Mouse (Mus musculus) A20 (cell line): Measurements from ENCODE around the gene Snx29.
A peak's percentile ranks its signal among the peaks of the same experiment; 100 is the strongest.

Source experiments
- DNase-seq: peaks from one replicate; pipeline ENCODE4 v3.0.0-alpha.2; 2011; ENCODE audit warnings: low read depth, low spot score

Snx29 gene

GRCm38 (mm10) chr16:11589336-11589735 is 266.6 kb downstream of the Snx29 start:
- DNase-seq = no peak

GRCm38 (mm10) chr16:11589782-11590695 is 267.3 kb downstream of the Snx29 start:
- DNase-seq = no peak

- no peak for DNase-seq
These were observed 273.9 kb downstream of the Snx29 start for GRCm38 (mm10) chr16:11596599-11596998.

GRCm38 (mm10) chr16:11597769-11598168 is 275.1 kb downstream of the Snx29 start:
- DNase-seq = no peak

DNA sequence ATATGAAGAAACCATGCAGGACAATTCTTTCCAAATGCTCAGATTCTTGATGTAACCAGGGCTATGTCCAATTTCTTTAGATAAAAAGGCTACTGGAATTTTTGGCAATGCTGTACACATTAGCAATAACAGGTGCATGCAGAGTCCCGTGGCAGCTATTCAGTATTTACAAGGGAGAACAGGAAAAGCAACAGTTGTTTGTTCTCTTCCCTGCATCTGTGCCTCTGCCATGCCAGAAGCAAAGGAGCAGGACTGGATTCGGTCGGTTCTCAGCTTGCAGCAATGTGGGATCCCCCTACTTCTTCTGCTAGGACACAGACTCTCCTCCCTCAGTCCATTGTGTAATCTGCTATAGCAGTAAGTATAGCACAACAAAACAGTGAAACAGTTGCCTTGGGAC is 276.8 kb downstream of the Snx29 start:
- DNase-seq = no peak

GRCm38 (mm10) chr16:11601336-11602082 is 278.8 kb downstream of the Snx29 start:
- peak; percentile 3 for DNase-seq

DNA sequence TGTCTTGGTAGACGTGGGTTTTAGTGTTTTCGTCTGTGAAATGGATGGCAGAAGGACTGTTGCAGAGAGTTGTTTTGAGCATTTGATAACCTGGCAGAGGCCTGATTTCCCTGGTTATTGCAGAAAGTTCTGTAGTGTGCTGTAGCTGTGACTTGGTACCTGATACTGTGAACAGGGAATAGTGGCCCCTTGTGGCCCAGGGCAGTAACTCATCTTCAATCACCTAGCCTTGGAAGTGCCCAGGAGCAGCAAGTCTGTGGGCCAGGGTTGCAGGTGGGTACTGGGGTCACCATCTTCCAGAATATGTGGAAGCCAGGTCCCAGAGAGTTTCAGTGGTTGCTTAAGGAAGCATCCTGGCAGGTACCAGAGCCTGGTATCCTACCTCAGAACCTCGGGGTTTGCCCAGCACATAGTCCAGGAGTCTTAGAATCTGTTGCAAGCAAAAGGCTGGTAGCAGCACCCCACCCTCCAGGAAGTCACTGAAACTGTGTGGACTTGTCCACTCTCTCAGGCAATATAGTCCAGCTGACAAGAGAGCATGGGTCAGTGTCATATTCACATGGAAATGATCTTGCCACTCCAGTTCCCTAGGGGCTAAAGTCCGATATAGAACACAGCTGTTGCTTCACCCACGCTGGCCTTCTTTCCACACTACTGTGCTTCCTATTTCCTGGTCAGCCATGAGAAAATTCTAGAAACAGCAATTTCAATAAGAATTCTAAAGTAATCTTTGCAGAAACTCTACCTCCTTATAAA is 281.1 kb downstream of the Snx29 start:
- peak; percentile 55 for DNase-seq

DNA sequence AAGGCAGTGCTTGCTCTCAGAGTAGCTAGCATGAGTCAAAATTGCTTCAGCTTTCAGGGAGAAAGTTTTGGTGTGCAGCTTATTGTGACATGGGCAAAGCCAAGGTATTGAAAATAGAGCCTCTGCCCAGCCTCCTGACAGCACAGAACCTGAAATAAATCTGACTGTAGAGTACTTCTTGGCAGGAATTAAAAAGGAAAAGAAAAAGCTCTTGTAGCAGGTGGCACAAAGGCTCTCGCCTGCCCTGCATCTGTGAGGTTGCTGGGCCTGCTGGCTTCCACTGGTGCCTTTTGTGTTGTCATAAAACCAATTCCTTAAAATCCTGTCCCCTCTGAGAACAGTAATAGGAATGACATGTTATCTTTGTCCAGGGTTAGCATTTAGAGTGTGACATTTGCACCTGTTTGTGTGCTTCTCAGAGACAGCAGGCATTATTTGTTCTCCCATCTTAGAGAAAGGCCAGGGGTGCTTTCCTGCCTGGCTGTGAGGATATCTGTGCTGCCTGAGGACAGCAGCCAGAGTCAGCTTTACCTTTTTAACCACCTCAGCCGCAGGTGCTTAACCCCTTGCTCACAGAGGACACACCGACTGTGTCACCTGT is 289.9 kb downstream of the Snx29 start:
- DNase-seq = no peak

DNA sequence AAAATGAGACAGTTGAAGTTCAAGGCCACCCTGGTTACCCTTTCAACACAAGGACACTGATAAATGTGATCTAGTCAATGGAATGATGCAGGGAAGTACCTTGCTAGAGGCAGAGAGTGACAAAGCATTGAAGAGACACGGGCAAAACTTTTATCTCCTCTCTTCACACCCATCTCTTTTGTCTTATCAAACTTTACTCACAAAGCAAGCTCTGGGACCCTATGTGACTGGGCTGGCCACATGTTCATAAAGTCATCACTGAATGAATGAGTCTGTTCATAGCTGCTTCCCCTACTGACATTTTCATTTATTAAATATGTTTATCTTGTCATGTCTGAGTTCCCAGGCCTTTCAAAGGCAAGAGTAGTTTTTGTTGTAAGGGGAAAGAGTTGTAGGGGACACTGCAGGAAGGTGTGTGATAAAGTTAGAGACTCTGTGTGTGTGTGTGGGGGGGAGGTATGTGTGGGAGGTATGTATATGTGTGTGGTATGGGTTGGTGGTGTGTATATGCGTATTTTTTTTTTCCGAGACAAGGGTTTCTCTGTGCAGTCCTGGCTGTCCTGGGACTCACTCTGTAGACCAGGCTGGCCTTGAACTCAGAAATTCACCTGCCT is 291.8 kb downstream of the Snx29 start:
- no peak for DNase-seq

GRCm38 (mm10) chr16:11615633-11616032 is 292.9 kb downstream of the Snx29 start:
- no peak for DNase-seq

DNA sequence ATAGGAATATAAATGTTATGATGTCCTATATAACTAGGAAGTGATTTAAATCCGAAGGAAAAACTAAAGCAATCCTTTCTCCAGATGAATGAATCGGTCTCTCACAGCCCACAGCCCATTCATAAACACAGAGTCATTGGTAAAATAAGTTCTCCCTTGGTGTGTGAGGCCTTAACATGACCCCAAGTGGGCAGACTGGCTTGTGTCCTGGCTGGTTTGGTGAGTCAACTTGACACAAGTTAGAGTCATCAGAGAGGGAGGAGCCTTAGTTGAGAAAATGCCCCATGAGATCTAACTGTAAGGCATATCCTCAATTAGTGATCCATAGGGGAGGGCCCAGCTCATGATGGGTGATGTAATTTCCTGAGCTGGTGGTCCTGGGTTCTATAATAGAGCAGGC is 297.2 kb downstream of the Snx29 start:
- DNase-seq = no peak

- DNase-seq = no peak
These were observed 298.3 kb downstream of the Snx29 start for GRCm38 (mm10) chr16:11621042-11621441.

DNA sequence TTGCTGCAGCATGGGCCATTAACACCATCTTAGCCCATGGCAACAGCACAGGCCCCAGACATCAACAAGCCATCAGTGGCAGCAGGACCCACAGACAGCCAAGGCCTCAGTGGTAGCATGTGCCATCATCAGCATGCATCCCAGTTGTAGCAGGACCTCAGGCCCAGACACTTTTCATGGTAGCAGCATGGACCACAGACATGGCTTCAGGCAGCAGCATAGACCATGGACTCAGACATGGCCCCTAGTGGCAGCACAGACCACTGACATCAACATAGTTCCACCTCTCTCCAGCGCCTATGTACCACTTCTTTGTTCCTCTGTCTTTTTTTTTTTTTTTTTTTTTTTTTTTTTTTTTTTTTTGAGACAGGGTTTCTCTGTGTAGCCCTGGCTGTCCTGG is 299.0 kb downstream of the Snx29 start:
- DNase-seq = no peak

DNA sequence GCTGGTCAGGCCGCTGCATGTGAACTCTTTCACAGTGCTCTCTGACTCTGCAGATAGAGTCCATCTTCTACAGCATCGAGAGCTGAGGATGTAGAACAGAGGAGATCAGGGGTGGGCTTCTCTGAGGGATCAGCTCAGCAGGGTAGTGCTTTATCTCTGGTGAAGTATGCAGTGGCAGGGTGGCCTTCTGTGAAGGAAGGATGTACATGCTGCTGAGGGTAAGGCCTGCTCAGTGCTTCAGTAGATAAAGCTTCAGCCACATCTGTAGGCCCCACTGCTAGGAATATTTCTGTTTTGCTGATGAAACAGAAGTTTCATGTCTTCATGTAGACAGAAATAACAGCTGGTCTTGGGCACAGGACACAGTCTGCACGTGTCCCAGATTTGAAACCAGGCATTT is 300.3 kb downstream of the Snx29 start:
- DNase-seq = no peak

- no peak for DNase-seq
These were observed 301.4 kb downstream of the Snx29 start for GRCm38 (mm10) chr16:11624121-11624520.

GRCm38 (mm10) chr16:11626004-11626481 is 303.3 kb downstream of the Snx29 start:
- no peak for DNase-seq

- DNase-seq = no peak
These were observed 303.9 kb downstream of the Snx29 start for GRCm38 (mm10) chr16:11626616-11627015.

DNA sequence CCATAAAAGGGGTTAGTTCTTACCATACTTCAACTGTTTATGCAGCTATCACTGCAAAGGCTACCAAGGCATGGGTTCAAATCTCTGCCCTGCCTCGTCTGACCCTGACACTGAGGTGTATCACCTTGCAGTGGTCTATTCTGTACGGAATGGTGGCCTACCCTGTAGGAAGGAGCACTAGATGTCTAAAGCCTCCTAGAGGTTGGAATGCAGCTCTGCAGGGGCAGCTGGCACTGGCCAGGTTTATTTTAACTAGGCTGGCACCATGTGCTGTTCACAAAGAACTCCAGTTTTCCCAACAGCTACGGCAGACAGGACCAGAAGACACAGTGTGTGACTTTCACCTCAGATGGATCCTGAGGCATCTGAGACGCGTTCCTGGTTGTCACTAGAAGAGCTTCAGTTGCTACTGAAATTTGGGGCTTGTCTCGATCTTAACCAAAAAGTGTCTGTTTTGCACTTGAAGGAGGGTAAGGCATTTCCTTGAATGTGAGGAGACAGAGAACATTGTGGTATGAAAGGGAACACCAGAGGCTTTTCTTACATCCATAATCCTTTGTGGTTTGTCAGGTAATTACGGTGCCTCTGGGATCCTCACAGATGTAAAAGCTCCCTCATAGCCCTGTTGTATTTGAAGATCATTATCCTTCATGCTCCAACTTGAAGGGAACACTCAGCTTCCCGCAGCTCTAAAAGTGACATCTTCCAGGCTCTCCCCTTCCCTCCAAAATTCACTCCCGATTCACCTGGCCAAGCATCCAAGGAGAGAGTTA is 305.3 kb downstream of the Snx29 start:
- no peak for DNase-seq

DNA sequence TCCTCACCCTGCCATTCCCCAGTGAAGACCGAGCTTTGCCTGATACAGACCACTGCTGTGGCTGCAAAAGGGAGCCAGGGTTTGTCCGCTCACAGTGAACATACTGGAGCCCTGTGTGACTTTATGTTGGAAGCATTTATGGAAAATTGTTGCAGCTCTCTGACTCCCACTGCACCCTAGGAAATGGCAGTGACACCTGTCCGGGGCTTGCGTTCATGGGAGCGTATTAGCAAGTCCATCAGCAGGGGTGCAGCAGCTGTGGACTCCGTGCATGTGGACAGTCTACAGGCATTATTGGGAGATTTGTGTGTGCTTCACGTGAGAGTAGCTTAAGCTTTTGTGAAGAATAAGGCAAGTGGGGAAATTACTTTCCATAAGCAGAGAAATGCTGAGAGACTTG is 307.0 kb downstream of the Snx29 start:
- no peak for DNase-seq

DNA sequence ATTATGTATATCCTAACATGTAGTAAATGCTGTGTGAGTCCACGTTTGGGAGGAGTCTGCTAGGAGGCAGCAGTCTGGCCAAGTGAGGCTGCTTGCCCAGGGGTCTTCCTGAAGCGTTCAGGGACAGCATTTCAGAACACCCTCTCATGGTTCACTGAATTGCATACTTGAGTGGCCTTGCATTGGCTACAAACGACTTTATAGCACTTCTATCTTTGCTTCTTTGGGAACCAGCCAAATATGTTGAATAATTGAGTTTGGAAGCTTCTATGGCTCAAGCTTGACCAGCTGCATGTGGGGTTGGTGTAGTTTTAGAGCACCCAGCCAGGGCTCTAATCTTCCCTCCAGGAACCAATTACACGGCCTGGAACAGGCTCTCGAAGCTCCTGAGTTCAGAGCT is 307.8 kb downstream of the Snx29 start:
- DNase-seq = no peak
